Mouse (Mus musculus) brain, adult 2 months (tissue): ENCODE measurements around the gene Raver1.

ENCODE experiments used
- DNase-seq: peaks from one replicate; pipeline ENCODE4 v3.0.0; 2011; ENCODE audit warnings: low read depth, low spot score

The Raver1 gene

DNA sequence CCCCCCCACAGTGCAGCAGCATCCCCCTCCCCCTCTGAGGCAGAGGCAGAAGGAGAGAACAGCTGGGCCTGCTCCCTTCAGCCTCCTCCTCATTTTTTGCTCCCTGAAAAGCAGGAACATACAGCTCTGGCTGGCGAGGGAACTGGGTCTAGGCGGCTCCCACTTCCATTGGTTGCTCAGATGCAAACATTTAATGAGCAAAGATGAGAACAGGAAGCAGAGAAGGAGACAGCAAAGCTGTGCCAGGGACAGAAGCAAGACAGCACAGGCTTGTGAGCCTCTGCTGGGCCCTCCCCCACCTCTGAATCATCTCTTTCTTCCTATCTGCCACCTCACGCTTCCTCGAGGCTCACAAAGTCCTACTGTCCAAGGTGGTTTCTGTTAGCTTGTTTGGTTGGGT is 50.5 kb downstream of the Raver1 start:
- peak; percentile 96 for DNase-seq

DNA sequence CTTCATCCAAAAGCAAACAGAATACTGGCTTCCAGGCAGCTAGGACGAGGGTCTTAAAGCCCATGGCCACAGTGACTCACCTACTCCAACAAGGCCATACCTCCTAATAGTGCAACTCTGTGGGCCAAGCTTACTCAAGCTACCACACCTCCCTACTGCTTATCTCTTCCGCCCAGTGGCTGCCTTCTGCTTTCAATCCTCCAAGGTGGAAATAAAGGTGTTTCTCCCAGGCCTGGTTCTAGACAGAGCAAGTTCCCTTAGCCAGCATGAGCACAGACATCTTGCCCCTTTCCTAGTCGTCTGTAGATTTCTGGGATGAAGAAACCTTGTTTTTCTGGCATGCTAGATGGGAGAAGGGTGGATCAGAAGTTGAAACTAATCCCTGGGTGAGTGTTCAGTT is 52.0 kb downstream of the Raver1 start:
- DNase-seq = no peak

DNA sequence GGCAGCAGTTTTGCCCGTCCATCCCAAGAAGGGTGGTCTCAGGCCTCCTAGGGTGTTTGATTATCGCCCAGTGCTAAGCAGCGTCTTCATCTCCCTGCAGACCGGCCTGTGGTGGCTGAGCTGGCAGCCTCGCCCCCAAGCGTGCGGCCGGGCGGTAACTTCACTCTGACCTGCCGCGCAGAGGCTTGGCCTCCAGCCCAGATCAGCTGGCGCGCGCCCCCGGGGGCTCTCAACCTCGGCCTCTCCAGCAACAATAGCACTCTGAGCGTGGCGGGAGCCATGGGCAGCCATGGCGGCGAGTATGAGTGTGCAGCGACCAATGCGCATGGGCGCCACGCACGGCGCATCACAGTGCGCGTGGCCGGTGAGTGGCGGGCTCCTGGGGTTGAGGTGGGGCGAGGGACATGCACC is 54.3 kb downstream of the Raver1 start:
- DNase-seq = peak; percentile 51

DNA sequence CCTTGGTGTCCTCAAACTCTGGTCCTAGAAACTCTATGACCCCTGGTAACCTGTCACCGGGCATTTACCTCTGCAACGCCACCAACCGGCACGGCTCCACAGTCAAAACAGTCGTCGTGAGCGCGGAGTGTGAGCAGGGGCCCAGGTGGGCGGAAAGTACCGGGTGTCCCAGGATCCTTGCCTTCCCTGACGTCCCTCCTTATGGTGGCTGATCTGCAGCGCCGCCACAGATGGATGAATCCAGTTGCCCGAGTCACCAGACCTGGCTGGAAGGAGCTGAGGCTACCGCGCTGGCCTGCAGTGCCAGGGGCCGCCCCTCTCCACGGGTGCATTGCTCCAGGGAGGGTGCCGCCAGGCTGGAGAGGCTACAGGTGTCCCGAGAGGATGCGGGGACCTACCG is 55.1 kb downstream of the Raver1 start:
- no peak for DNase-seq

DNA sequence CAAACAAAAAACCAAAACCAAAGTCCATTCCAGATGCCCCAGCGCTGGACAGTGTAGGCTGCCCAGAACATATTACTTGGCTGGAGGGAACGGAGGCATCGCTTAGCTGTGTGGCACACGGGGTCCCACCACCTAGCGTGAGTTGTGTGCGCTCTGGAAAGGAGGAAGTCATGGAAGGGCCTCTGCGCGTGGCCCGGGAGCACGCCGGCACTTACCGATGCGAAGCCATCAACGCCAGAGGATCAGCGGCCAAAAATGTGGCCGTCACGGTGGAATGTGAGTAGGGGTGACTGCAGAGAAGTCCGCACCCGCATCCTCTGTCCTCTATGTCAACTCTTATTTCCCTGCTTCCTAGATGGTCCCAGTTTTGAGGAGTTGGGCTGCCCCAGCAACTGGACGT is 55.6 kb downstream of the Raver1 start:
- DNase-seq = no peak

DNA sequence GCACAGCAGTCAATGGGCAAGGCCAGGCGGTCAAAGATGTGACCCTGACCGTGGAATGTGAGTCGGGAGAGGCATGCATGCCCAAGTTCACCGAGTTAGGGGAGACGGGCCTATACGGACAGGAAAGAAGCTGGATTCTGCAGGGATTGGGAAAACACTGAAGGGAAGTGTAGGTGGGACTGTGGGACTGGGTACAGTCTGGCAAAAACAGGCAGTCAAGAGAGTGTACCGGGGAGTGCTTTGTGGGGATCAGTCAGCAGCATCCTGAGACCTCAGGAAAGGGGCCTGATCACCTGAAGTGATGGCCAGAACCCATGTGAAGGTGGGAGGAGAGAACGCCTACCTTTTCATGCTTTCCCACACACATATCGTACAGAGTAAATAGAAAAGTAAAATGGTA is 56.2 kb downstream of the Raver1 start:
- DNase-seq = peak; percentile 61

DNA sequence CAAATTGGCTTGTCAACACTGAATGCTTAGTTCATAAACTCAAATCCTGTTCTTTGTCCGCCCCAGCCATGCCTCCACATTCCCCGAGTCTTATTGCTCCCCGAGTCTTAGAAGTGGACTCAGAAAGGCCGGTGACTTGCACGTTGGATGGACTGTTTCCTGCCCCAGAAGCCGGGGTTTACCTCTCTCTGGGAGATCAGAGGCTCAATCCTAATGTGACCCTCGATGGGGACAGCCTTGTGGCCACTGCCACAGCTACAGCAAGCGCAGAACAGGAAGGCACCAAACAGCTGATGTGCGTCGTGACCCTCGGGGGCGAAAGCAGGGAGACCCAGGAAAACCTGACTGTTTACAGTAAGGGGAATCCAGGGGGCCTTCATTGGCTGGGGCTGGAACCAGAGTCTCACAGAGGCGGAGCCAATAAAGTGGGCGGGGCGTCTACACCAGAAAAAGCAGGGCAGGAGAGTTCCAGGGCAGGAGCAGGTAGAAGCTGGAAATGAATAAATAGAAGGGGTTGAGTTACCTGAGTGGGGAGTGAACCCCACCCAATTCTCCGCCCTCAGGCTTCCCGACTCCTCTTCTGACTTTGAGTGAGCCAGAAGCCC is 57.2 kb downstream of the Raver1 start:
- DNase-seq = no peak

DNA sequence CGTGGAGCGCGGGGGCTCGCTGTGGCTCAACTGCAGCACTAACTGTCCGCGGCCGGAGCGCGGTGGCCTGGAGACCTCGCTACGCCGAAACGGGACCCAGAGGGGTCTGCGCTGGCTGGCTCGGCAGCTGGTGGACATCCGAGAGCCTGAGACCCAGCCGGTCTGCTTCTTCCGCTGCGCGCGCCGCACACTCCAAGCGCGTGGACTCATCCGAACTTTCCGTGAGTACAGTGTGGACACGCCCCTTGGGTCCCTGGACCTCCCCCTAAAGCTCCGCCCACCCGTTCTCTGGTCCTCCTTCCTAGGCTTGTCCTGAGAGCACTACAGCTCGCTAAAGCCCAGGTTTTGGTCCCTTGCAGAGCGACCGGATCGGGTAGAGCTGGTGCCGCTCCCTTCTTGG is 58.7 kb downstream of the Raver1 start:
- peak; percentile 83 for DNase-seq

DNA sequence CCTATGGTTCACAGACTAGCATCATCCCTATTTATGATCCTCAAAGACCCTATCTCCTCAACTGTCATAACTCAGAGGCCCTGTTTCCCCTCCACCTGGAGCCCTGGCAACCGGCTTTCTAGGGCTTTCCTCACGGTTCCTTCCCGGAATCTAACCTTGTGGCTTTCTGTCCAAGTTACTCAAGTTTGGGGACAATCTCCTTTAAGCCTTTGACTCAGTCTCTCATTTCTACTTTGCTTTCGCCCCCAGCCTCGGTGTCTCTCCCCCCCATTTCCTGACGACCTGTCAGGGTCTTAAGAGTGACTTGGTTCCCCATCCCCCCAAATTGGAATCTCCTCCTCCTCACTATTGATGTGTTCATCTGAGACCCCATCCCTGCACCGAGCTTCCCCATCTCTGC is 59.3 kb downstream of the Raver1 start:
- no peak for DNase-seq

DNA sequence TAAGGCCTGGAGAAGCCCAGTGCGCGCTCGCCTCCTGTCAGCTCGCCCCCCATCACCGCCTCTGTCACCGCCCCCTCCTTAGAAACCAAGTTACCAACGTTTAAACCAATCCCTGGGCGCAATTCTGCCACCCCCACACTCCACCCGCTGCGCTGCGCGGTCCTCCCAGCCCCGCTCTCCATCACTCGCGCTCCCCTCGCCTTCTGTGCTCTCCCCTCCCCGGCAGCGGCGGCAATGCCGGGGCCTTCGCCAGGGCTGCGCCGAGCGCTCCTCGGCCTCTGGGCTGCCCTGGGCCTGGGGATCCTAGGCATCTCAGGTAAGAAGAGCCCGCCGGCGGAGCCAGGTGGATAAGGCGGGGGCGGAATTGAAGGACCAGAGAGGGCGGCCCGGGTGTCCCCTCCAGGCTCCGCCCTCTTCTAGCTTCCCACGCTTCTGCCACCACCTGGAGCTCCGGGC is 59.9 kb downstream of the Raver1 start, which contains the start of gene Icam5:
Gene Icam5, plus strand, starts transcription at position 178 of the 456 bp plus-strand sequence.
- peak; percentile 90 for DNase-seq

DNA sequence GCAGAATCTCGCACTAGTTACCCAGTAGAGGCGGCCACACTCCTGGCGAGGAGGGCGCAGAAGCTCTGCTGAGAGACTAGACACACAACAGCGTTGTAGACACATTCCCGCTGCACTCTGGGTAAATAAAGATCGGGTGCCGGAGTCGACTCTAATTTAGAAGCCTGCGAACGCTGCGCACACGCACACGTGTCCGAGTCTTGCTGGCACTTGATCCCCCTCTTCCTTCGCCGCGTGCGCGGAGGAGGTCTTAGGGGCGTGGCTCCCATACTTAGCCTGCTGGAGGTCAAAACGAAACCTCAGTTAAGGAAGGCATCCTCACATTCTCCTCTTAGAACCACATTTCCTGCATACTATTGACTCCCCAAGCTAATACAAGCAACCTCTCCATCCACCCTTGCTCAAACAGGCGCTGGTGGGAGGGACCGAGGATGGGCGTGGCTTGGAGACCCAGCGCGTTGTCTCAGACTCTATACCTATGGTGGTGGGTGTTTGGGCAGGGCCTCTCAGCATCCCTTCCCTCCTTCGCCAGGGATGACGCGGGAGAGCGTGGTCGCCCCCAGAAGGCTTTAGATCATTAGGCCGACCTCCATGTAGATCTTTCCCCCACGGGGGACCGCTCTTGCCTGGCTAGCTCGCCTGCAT is 60.4 kb downstream of the Raver1 start:
- peak; percentile 93 for DNase-seq

DNA sequence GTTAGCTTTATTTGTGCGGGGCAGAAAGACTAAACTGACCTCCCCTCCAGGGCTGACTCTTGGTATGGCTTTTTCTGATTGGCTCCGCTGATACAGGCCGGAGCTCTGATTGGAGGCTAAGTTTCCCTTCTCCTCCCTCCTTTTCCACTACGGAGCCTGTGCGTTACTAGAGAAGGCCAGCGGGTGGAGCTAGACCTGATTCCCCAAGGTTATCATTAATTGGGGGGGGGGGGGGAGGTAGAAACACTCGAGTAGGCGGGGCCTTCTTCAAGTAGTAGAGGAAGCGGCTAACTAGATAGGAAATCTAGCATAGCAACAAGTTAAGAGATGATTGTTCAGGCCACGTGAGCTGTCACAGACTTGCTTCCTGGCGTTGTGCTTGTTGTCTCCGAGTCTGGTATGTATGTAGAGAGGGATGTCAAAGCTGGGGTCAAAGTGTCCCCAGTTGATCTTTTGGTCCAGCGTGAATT is 61.0 kb downstream of the Raver1 start:
- DNase-seq = peak; percentile 97

DNA sequence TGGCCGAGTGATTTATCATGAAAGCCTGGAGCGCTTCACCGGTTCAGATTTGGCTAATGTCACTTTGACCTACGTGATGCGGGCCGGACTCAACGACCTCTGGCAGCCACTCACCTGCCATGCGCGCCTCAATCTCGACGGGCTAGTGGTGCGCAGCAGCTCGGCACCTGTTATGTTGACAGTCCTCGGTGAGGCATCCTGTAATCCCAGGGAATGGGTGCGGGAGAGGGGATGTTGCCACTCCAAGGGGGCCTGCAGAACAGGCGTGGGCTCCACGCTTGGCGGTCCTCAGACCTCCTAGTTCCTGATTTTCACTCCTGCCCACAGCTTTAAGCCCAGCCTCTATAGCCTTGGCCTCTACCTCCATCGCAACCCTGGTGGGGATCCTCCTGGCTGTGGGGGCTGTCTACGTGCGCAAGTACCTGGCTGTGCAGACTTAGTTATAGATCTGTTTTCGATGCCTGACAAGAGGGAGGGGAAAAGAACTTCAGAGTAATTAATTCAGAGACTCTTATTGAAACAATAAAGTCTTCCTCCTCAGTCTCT is 61.7 kb downstream of the Raver1 start:
- no peak for DNase-seq

DNA sequence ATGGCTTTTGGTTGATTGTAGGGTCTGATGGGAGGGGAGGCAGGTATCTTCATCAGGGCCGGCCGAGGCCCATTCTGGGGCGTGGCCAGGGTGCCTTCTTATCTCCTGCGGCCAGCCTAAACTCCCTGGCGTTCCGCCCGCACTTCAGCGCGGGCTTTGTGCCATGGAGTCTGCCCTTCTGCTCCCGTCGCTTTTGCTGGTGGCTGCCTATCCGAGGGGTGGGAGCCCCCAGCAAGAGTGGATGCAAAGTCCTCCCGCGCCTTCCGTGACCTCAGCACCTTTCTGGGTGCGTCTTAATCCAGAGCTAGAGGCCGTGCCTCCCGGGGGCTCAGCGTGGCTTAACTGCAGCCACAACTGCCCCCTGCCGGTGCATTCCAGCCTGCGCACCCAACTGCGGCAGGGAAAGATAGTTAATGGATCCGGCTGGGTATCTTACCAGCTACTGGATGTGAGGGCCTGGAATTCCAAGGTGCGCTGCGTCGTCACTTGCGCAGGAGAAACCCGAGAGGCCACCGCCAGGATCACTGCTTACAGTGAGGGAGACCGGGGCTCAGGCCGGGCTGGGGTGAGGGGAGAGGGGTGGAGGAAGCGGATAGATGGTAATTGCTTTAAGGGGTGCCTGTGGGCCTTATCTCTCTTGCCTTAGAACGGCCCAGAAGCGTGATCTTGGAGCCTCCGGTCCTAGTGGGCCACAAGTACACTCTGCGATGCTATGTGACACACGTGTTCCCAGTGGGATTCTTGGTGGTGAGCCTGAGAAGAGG is 62.3 kb downstream of the Raver1 start, which contains the start of gene Icam4:
Gene Icam4, plus strand, starts transcription at position 83 of the 764 bp plus-strand sequence.
- DNase-seq = peak; percentile 74

DNA sequence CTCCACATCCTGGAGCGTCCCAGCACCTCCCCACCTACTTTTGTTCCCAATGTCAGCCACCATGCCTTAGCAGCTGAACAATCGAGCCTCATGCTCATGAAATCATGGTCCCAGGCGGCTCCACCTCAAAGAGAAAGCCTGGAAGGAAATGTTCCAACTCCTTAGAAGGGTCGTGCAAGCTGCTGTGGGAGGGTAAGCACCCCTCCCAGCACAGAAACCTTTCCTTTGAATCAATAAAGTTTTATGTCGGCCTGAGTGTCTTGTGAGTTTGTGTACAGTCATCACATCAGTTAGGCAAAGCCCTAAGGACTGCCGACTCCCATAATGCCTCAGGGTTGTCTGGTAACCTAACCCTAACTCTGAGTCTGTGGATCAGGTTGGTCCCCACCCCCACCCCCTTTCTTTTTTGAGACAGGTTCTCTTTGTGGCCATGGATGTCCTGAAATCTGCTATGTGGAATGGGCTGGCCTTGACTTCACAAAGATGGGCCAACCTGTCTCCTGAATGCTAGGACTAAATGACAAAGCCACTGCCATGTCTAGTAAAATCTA is 63.2 kb downstream of the Raver1 start:
- DNase-seq = no peak

DNA sequence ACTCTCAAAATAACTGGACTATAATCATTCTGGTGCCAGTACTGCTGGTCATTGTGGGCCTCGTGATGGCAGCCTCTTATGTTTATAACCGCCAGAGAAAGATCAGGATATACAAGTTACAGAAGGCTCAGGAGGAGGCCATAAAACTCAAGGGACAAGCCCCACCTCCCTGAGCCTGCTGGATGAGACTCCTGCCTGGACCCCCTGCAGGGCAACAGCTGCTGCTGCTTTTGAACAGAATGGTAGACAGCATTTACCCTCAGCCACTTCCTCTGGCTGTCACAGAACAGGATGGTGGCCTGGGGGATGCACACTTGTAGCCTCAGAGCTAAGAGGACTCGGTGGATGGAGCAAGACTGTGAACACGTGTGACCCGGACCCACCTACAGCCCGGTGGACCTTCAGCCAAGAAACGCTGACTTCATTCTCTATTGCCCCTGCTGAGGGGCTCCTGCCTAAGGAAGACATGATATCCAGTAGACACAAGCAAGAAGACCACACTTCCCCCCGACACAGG is 64.0 kb downstream of the Raver1 start:
- no peak for DNase-seq

DNA sequence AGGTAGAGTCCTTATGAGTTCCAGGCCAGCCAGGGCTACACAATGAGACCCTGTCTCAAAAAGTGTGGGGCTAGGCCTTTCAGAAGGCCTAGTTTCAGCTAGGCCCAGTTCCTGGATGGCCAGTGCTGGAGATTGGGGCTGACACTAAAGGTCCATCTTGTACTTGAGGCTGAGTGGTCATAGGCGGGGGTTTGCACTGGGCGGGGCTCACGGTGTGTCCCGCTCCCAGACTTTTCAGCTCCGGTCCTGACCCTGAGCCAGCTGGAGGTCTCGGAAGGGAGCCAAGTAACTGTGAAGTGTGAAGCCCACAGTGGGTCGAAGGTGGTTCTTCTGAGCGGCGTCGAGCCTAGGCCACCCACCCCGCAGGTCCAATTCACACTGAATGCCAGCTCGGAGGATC is 65.0 kb downstream of the Raver1 start:
- no peak for DNase-seq

DNA sequence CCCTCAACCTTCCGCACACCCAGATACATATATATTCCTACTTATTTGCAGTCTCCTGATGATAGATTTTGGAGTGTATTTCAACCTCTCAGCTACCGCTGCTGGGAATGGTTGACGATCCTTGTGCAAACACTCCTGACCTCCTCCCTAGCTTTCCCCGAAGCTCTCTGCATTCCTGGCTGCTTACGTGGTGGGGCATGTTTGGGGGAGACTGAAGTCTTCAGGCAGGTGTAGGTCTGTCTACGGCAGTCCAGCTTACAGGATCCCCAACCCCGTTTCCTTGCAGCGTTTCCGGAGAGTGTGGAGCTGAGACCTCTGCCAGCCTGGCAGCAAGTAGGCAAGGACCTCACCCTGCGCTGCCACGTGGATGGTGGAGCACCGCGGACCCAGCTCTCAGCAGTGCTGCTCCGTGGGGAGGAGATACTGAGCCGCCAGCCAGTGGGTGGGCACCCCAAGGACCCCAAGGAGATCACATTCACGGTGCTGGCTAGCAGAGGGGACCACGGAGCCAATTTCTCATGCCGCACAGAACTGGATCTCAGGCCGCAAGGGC is 66.5 kb downstream of the Raver1 start:
- no peak for DNase-seq
